Mouse (Mus musculus) embryonic facial prominence, embryonic 11.5 days (tissue): ENCODE data around the gene Prpf40a. TPM values are rescaled to one million over a fixed set of nuclear protein-coding genes. Genes with fewer than 3 reads are reported as not detected.

Experiments used
- ATAC-seq: fragments of 200-750 bp; cut with Nextera tagmentation; replicated peaks from 2 replicates; pipeline ENCODE4 v1.8.0; 2017; ENCODE audit warnings: low read depth; ENCODE audit not compliant: insufficient number of reproducible peaks, low FRiP score, low TSS enrichment
- DNase-seq: peaks from one replicate; pipeline ENCODE4 v3.0.0-alpha.2; 2015; ENCODE audit warnings: low spot score
- H3K27ac ChIP-seq: fragments of 300-500 bp; sonication (generic); replicated peaks from 2 replicates; pipeline ENCODE4 v1.5.1; 2014; ENCODE audit warnings: mild to moderate bottlenecking, low read depth, low read length, control low read depth
- H3K27me3 ChIP-seq: fragments of 300-500 bp; sonication (generic); 2 replicates; pipeline ENCODE4 v1.6.1; 2014; ENCODE audit warnings: mild to moderate bottlenecking, low read length, moderate library complexity, mixed read lengths; ENCODE audit not compliant: control insufficient read depth, insufficient read depth
- H3K36me3 ChIP-seq: fragments of 300-500 bp; sonication (generic); replicated peaks from 2 replicates; pipeline ENCODE4 v1.6.1; 2014; ENCODE audit warnings: low read depth, mild to moderate bottlenecking, low read length, moderate library complexity, mixed read lengths; ENCODE audit not compliant: control insufficient read depth, insufficient read depth
- H3K4me1 ChIP-seq: fragments of 300-500 bp; sonication (generic); 2 replicates; pipeline ENCODE4 v1.6.1; 2014; ENCODE audit warnings: low read length, mixed read lengths; ENCODE audit not compliant: control insufficient read depth, insufficient read depth
- H3K4me2 ChIP-seq: fragments of 300-500 bp; sonication (generic); 2 replicates; pipeline ENCODE4 v1.6.1; 2014; ENCODE audit warnings: low read depth, mild to moderate bottlenecking, control low read depth, low read length, moderate library complexity
- H3K4me3 ChIP-seq: fragments of 300-500 bp; sonication (generic); 2 replicates; pipeline ENCODE4 v1.5.1; 2014; ENCODE audit warnings: low read depth, low read length, control low read depth
- H3K9ac ChIP-seq: fragments of 300-500 bp; sonication (generic); replicated peaks from 2 replicates; pipeline ENCODE4 v1.6.1; 2014; ENCODE audit warnings: mild to moderate bottlenecking, control low read depth, low read length
- H3K9me3 ChIP-seq: fragments of 300-500 bp; sonication (generic); replicated peaks from 2 replicates; pipeline ENCODE4 v1.6.1; 2016; ENCODE audit warnings: mild to moderate bottlenecking, low read length, inconsistent platforms, mixed read lengths; ENCODE audit not compliant: control insufficient read depth
- WGBS: fragments of 180-500 bp; shearing (Covaris S2); extraction: QIAGEN DNeasy Blood & Tissue Kit; methylation state at CpG from one replicate; pipeline ENCODE4 v1.1.7; 2014; 5-methylcytosine and 5-hydroxymethylcytosine counted together
- polyA plus RNA-seq: library from polyadenylated mRNA; unstranded; fragments of >200 nt; fragmentation: Nextera tagmentation; extraction: Ambion mirVana; gene quantifications from 2 replicates; pipeline ENCODE4 v1.2.1, GENCODE M21; 2014

The Prpf40a gene
- polyA plus RNA-seq, 1 experiment from 2014 or later: 204 TPM

DNA sequence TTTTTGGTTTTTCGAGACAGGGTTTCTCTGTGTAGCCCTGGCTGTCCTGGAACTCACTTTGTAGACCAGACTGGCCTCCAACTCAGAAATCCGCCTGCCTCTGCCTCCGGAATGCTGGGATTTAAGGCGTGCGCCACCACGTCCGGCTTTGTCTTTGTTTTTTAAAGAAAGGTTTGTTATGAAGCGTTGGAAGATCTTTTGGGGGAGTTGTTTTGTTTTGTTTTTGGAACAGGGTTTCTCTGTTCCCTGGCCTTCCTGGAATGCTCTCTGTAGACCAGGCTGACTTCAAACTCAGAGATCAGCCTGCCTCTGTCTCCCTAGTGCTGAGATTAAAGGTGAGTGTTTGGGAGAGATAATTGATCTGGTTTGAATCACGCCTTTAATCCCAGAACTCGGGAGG lies 5.3 kb upstream of the Prpf40a start:
- H3K27ac ChIP-seq: no peak overlapping the region
- DNase-seq: no peak
- no peaks in the 10 kb centered on the region for H3K27me3 ChIP-seq
- no peaks in the 10 kb centered on the region for H3K4me1 ChIP-seq
- WGBS: 95% methylated on average over 10 of the region's 10 CpGs
- H3K4me2 ChIP-seq: no peak overlapping the region
- H3K4me3 ChIP-seq: no peak overlapping the region
- peaks cover 2% of the 10 kb centered on the region; the same call in 1 of the 2 replicates for H3K36me3 ChIP-seq
- H3K9me3 ChIP-seq: no peaks in the 10 kb centered on the region
- ATAC-seq: no peak
- H3K9ac ChIP-seq: no peak overlapping the region

- peaks cover 2% of the 10 kb centered on the region; the same call in 1 of the 2 replicates for H3K4me1 ChIP-seq
- H3K36me3 ChIP-seq: peaks cover 2% of the 10 kb centered on the region; the same call in 1 of the 2 replicates
- H3K4me3 ChIP-seq: peak overlapping the region; percentile 83
- H3K27ac ChIP-seq: peak overlapping the region; percentile 91
- DNase-seq (peak; percentile 28), ATAC-seq (no peak)
- under 1% methylated on average over 20 of the region's 20 CpGs for WGBS
- H3K4me2 ChIP-seq: peak overlapping the region; percentile 57
- no peaks in the 10 kb centered on the region for H3K9me3 ChIP-seq
- H3K9ac ChIP-seq: peak overlapping the region; percentile 86
- H3K27me3 ChIP-seq: no peaks in the 10 kb centered on the region
Observed at GRCm38 (mm10) chr2:53192386-53192785, 1.3 kb upstream of the Prpf40a start.

DNA sequence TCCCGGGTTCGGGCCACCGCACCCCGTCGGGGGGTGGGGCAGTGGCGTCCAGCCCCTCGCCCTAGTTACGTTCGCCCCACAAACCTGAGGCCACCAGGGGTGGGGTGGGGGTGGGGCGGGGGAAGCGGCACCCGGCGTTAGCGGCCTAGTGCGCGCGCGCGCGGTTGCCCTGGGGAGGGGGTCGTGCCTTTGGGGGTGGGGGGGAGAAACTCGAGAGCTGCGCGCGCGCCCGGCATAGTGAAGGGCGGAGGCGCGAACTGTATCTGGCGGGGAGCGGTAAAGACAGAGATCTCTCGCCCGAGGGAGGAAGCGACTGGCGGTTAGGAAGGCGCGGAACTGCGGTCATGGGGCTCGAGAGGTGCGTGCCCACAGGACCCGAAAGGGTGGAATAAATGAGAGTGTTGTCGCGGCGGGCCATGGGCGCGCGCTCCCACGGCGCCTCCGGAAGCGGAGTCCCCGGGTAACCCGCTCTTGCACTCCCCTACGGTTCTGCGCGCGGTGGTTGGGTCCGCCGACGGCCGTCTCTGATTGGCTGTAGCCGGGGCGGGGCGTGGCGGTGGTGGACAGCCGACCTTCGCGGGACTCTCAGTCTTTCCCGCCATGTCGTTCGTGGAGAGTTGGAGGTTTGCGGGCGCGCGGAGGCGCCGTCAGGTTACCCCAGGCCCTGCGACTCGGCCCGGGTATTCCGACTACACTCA lies 588 bp upstream of the Prpf40a start, which contains the start of gene Arl6ip6:
TSS of gene Arl6ip6 (plus strand) at position 204 of the 698 bp plus-strand sequence.
- Histone ChIP-seq H3K36me3 (peaks cover 2% of the 10 kb centered on the region; the same call in 1 of the 2 replicates), H3K27ac (peak within 1 kb of the TSS; percentile 91), H3K4me1 (peaks cover 2% of the 10 kb centered on the region; the same call in 1 of the 2 replicates), H3K9ac (peak within 1 kb of the TSS; percentile 94), H3K9me3 (no peaks in the 10 kb centered on the region), H3K4me2 (peak within 1 kb of the TSS; percentile 57), H3K27me3 (no peaks in the 10 kb centered on the region), H3K4me3 (peak within 1 kb of the TSS; percentile 83)
- ATAC-seq (peak; percentile 86), DNase-seq (peak; percentile 94)
- under 1% methylated on average over 57 of the region's 82 CpGs for WGBS

DNA sequence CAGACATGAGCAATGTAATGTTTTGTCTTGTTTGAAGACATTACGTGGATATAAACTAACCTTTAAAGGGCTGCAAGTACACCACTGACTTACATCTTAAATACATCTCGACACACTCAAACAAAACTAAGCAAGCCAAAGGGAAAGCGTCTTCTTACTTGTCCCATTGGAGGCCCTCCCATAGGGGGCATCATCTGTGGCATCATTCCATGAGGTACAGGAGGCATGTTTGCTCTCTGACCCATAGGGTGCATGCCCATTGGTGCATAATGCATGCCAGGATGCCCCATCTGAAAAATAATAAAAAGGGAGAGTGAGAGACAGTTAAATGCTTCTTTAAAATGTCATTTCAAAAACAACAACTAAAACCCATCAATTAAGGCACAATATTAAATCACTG lies 1.3 kb downstream of the Prpf40a start:
- H3K4me3 ChIP-seq: peak overlapping the region; percentile 83
- no peaks in the 10 kb centered on the region for H3K36me3 ChIP-seq
- no peak overlapping the region for H3K27ac ChIP-seq
- ATAC-seq (no peak), DNase-seq (peak; percentile 33)
- 72% methylated on average over 3 of the region's 3 CpGs for WGBS
- H3K4me1 ChIP-seq: peaks cover 2% of the 10 kb centered on the region; the same call in 1 of the 2 replicates
- H3K27me3 ChIP-seq: no peaks in the 10 kb centered on the region
- peak overlapping the region; percentile 49 for H3K4me2 ChIP-seq
- peak overlapping the region; percentile 28; the same call in 1 of the 2 replicates for H3K9ac ChIP-seq
- H3K9me3 ChIP-seq: no peaks in the 10 kb centered on the region

DNA sequence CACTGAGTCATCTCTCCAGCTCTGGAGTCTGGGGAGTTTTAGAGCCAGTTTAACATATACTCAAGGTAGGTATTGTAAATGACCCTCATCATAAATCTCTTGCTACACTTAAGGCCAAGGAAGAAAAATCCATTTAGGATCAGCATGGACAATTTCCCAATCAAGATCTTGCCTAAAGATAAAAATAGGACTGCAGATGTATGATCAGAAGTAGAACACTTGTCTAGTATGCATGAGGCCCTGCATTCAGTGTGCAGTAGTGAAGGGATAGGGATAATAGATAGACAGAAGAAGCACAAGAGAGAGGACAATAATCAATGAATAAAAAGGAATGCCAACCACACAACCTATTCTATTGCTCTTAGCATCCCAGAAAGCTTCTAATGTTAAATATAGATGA lies 11.2 kb downstream of the Prpf40a start:
- no peak overlapping the region for H3K4me2 ChIP-seq
- no peaks in the 10 kb centered on the region for H3K27me3 ChIP-seq
- no peak overlapping the region for H3K4me3 ChIP-seq
- ATAC-seq: no peak
- no peak for DNase-seq
- no peaks in the 10 kb centered on the region for H3K36me3 ChIP-seq
- H3K4me1 ChIP-seq: no peaks in the 10 kb centered on the region
- H3K9ac ChIP-seq: no peak overlapping the region
- H3K27ac ChIP-seq: no peak overlapping the region
- H3K9me3 ChIP-seq: no peaks in the 10 kb centered on the region

GRCm38 (mm10) chr2:53178966-53179365 lies 12.1 kb downstream of the Prpf40a start:
- H3K36me3 ChIP-seq: no peaks in the 10 kb centered on the region

GRCm38 (mm10) chr2:53173966-53174365 lies 17.1 kb downstream of the Prpf40a start:
- Histone ChIP-seq H3K4me1 (no peaks in the 10 kb centered on the region), H3K36me3 (no peaks in the 10 kb centered on the region), H3K9me3 (no peaks in the 10 kb centered on the region), H3K27me3 (no peaks in the 10 kb centered on the region), H3K9ac (no peak overlapping the region), H3K4me3 (no peak overlapping the region), H3K4me2 (no peak overlapping the region), H3K27ac (no peak overlapping the region)
- DNase-seq (no peak), ATAC-seq (no peak)

More at GRCm38 (mm10) chr2:53178966-53179365, 12.1 kb downstream of the Prpf40a start:
- no peak for ATAC-seq
- Histone ChIP-seq H3K9ac (no peak overlapping the region), H3K9me3 (no peaks in the 10 kb centered on the region), H3K27ac (no peak overlapping the region), H3K4me1 (no peaks in the 10 kb centered on the region), H3K4me3 (no peak overlapping the region), H3K27me3 (no peaks in the 10 kb centered on the region), H3K4me2 (no peak overlapping the region)
- 89% methylated on average over 3 of the region's 3 CpGs for WGBS
- no peak for DNase-seq

DNA sequence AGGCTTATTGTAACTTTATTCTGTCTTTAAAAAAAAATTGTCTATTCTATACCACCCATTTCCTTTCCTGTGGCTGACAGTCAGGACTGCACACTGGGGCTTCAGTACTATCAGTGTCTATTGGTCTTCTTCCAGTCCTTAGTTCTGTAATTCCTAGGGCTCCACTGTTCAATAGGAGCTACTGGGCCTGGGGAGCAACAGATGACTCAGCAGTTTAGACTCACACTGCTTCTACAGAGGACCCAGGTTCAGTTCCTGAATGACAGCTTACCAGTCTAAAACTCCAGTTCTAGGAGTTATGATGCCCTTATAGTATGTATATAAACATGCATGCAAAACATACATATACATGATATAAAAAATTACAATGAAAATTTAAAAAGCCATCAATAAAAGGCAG lies 44.2 kb downstream of the Prpf40a start:
- H3K27me3 ChIP-seq: no peaks in the 10 kb centered on the region

More for the DNA sequence above, 44.2 kb downstream of the Prpf40a start:
- no peak for ATAC-seq
- Histone ChIP-seq H3K9me3 (no peaks in the 10 kb centered on the region), H3K4me3 (no peak overlapping the region), H3K4me1 (no peaks in the 10 kb centered on the region), H3K27ac (no peak overlapping the region), H3K4me2 (no peak overlapping the region), H3K36me3 (no peaks in the 10 kb centered on the region; the same call in 1 of the 2 replicates), H3K9ac (no peak overlapping the region)
- no peak for DNase-seq
